ENCODE assay signal across 8 mouse cellular contexts in the genomic region with DNA sequence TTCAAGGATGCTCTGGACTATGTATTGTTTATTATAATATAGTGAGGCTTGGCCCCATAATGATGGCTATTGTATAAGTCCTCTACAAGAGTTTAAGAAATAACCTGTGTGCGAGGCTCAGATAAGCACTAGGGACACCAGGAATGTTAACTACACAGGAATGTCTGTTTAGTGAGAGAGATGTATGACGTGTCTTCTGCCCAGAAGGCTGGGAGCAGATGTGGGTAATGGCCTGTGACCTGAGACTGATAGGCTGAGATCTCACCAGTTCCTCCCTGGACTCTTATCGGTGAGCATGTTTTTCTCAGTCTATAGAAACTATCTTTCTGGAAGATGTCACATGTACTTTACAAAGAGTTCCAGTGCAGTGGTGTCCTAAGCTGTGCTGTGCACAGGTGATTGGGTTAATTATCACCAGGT. TPM values are rescaled to one million over a fixed set of nuclear protein-coding genes. Genes with fewer than 3 reads are reported as not detected.
A peak's percentile ranks its signal among the peaks of the same experiment; 100 is the strongest.
DNase-seq lines count a peak whose midpoint lies in the region; ATAC-seq and TF ChIP-seq lines count a peak whose summit lies in the region.

No protein-coding gene starts in this region.

- DNase-seq in heart, adult 8-10 months (ENCODE audit: low spot score): no peak
- peak; percentile 83 for DNase-seq in MEL (ENCODE audit: low read depth, low spot score)
- DNase-seq in thymus, postnatal 25 days: no peak
- no peak for DNase-seq in urinary bladder, postnatal 14 days (ENCODE audit: low spot score)
- no peak for DNase-seq in B cell, adult 2 months

- peak overlapping the region; percentile 88 for H3K27ac ChIP-seq in heart, embryonic 11.5 days (ENCODE audit: low read depth, low read length)
- H3K27ac ChIP-seq in MEL (ENCODE audit: control insufficient read depth, low read depth, low read length): peak overlapping the region; percentile 86
- H3K27ac ChIP-seq in forebrain, embryonic 13.5 days: peak overlapping the region; percentile 44; the same call in 1 of the 2 replicates
- peak overlapping the region; percentile 97 for H3K27ac ChIP-seq in liver, embryonic 15.5 days (replicated peaks)

- no peak for TF ChIP-seq POLR2A in MEL (IDR thresholded peaks at IDR 0.05; ENCODE audit: control insufficient read depth in 1 of 2, insufficient read depth in 1 of 2, low read depth in 1 of 2, low read length in 2 of 2, poor library complexity in 1 of 2)

- H3K4me1 ChIP-seq in heart, embryonic 11.5 days (ENCODE audit: control insufficient read depth, insufficient read depth, low read length): peaks cover 9% of the 10 kb centered on the region
- H3K4me1 ChIP-seq in MEL (ENCODE audit: control insufficient read depth in 1 of 2, insufficient read depth in 2 of 2, low read length in 2 of 2): peaks cover 8 to 19% of the 10 kb centered on the region in 2 experiments
- peaks cover 15% of the 10 kb centered on the region for H3K4me1 ChIP-seq in forebrain, embryonic 13.5 days
- peaks cover 37% of the 10 kb centered on the region for H3K4me1 ChIP-seq in liver, embryonic 15.5 days (replicated peaks)

- ATAC-seq in heart, embryonic 11.5 days (replicated peaks; ENCODE audit: insufficient number of reproducible peaks, low FRiP score, low TSS enrichment): no peak
- ATAC-seq in forebrain, embryonic 13.5 days: no peak
- peak; percentile 43 for ATAC-seq in liver, embryonic 15.5 days (ENCODE audit: insufficient read depth)

- WGBS in heart, embryonic 11.5 days (ENCODE audit: insufficient replicate concordance): 22% methylated on average over 3 of the region's 3 CpGs
- 44% methylated on average over 3 of the region's 3 CpGs for WGBS in forebrain, embryonic 13.5 days
- 17% methylated on average over 3 of the region's 3 CpGs for WGBS in liver, embryonic 15.5 days (ENCODE audit: insufficient replicate concordance)

- TF ChIP-seq EP300 in MEL (IDR thresholded peaks at IDR 0.05; ENCODE audit: low read depth in 1 of 2, low read length in 2 of 2): peak; percentile 58 to 78

- H3K9me3 ChIP-seq in heart, embryonic 11.5 days (replicated peaks; ENCODE audit: control insufficient read depth, low read length): no peaks in the 10 kb centered on the region
- no peaks in the 10 kb centered on the region for H3K9me3 ChIP-seq in MEL (replicated peaks; ENCODE audit: insufficient read depth, low read length)
- H3K9me3 ChIP-seq in forebrain, embryonic 13.5 days (replicated peaks): no peaks in the 10 kb centered on the region
- no peaks in the 10 kb centered on the region for H3K9me3 ChIP-seq in liver, embryonic 15.5 days (replicated peaks)

- peak overlapping the region; percentile 76 for H3K4me3 ChIP-seq in heart, embryonic 11.5 days (ENCODE audit: low read depth, low read length)
- H3K4me3 ChIP-seq in MEL (ENCODE audit: control insufficient read depth in 1 of 2, insufficient read depth in 1 of 2, low read depth in 2 of 2, low read length in 2 of 2): peak overlapping the region; percentile 48 to 70
- peak overlapping the region; percentile 78 for H3K4me3 ChIP-seq in forebrain, embryonic 13.5 days
- peak overlapping the region; percentile 83 for H3K4me3 ChIP-seq in liver, embryonic 15.5 days (replicated peaks)

- no peak for TF ChIP-seq CTCF in MEL (IDR thresholded peaks at IDR 0.05 in 2 of 3, conservative IDR thresholded peaks at IDR 0.05 in 1 of 3; ENCODE audit: control insufficient read depth in 1 of 3, insufficient read depth in 1 of 3, low read depth in 2 of 3, low read length in 3 of 3, poor library complexity in 1 of 3, severe bottlenecking in 1 of 3)

- H3K27me3 ChIP-seq in heart, embryonic 11.5 days (ENCODE audit: control insufficient read depth, insufficient read depth, low read length): no peaks in the 10 kb centered on the region
- no peaks in the 10 kb centered on the region for H3K27me3 ChIP-seq in MEL (ENCODE audit: control insufficient read depth in 1 of 2, insufficient read depth in 2 of 2, low read length in 2 of 2)
- no peaks in the 10 kb centered on the region for H3K27me3 ChIP-seq in forebrain, embryonic 13.5 days
- H3K27me3 ChIP-seq in liver, embryonic 15.5 days: no peaks in the 10 kb centered on the region

- peak overlapping the region; percentile 80 for H3K9ac ChIP-seq in heart, embryonic 11.5 days (ENCODE audit: low read depth, low read length)
- peak overlapping the region; percentile 79 for H3K9ac ChIP-seq in MEL (ENCODE audit: control insufficient read depth, low read depth, low read length, poor library complexity, severe bottlenecking)
- peak overlapping the region; percentile 70 for H3K9ac ChIP-seq in forebrain, embryonic 13.5 days
- peak overlapping the region; percentile 81 for H3K9ac ChIP-seq in liver, embryonic 15.5 days

- no peaks in the 10 kb centered on the region for H3K36me3 ChIP-seq in heart, embryonic 11.5 days (ENCODE audit: control insufficient read depth, insufficient read depth, low read length)
- H3K36me3 ChIP-seq in MEL (ENCODE audit: control insufficient read depth in 1 of 2, insufficient read depth in 2 of 2, low read length in 2 of 2): peaks cover 2 to 30% of the 10 kb centered on the region in 2 experiments
- no peaks in the 10 kb centered on the region for H3K36me3 ChIP-seq in forebrain, embryonic 13.5 days (ENCODE audit: poor library complexity, severe bottlenecking)
- H3K36me3 ChIP-seq in liver, embryonic 15.5 days (replicated peaks): no peaks in the 10 kb centered on the region

- peak overlapping the region; percentile 91 for H3K4me2 ChIP-seq in heart, embryonic 11.5 days
- peak overlapping the region; percentile 70 for H3K4me2 ChIP-seq in forebrain, embryonic 13.5 days
- H3K4me2 ChIP-seq in liver, embryonic 15.5 days: peak overlapping the region; percentile 91

- TF ChIP-seq RAD21 in MEL (IDR thresholded peaks at IDR 0.05; ENCODE audit: low read depth, low read length): no peak

- H3K79me2 ChIP-seq in MEL (ENCODE audit: control insufficient read depth, insufficient read depth, low read length, poor library complexity): peaks cover 8% of the 10 kb centered on the region

TF ChIP-seq in MEL, 35 proteins besides CTCF, POLR2A, EP300 and RAD21 (continues in another document):
- TF ChIP-seq RCOR1 (IDR thresholded peaks at IDR 0.05; ENCODE audit: low read depth, low read length) (peak; percentile 47), JUND (IDR thresholded peaks at IDR 0.05; ENCODE audit: low read depth, low read length) (peak; percentile 13; the same call in 1 of the 2 replicates), GATA1 (IDR thresholded peaks at IDR 0.05; ENCODE audit: low read depth, low read length) (peak; percentile 83), MAX (IDR thresholded peaks at IDR 0.05; ENCODE audit: low read length) (peak; percentile 87), TCF12 (IDR thresholded peaks at IDR 0.05; ENCODE audit: low read depth, low read length) (peak; percentile 70), BHLHE40 (IDR thresholded peaks at IDR 0.05; ENCODE audit: borderline replicate concordance, low read depth, low read length) (no peak), USF1 (IDR thresholded peaks at IDR 0.05; ENCODE audit: low read depth, low read length) (peak; percentile 55; the same call in 1 of the 2 replicates), SIN3A (IDR thresholded peaks at IDR 0.05; ENCODE audit: low read length) (peak; percentile 73), MXI1 (IDR thresholded peaks at IDR 0.05; ENCODE audit: low read depth, low read length) (peak; percentile 93), TBP (IDR thresholded peaks at IDR 0.05; ENCODE audit: low read depth, low read length) (peak; percentile 61; the same call in 1 of the 2 replicates), MYC (IDR thresholded peaks at IDR 0.05; ENCODE audit: low read depth, low read length) (peak; percentile 83; the same call in 1 of the 2 replicates), ELF1 (IDR thresholded peaks at IDR 0.05; ENCODE audit: low read depth, low read length) (no peak)

RNA-seq across cellular contexts. Expression of gene Abi3, which starts 17.8 kb away (rescaled TPM):
- polyA plus RNA-seq in heart, embryonic 11.5 days (2014; fragmentation: Nextera tagmentation; extraction: Ambion mirVana): 11.5 and 21.1 TPM in 2 replicates
- total RNA-seq in heart, adult 8-10 months (2022): 10 to 100 TPM in 1 of 4 experiments, 1 to 10 TPM in 3; 7.3 to 10.8 (median 8.8) TPM
- total RNA-seq in MEL (2012; rRNA removed): 3.2 and 3.3 TPM in 2 replicates
- 10 to 100 TPM in 1 of 2 experiments, not detected in 1; 15.4 TPM for polyA plus RNA-seq in MEL (2012; ENCODE audit: insufficient read depth in 1 of 2, insufficient read length in 2 of 2, low read depth in 1 of 2, low replicate concordance in 2 of 2, missing spikeins in 1 of 2)
- 0.96 and 1.5 TPM in 2 replicates for polyA plus RNA-seq in forebrain, embryonic 13.5 days (2015; fragmentation: Nextera tagmentation; extraction: Ambion mirVana)
- 6.9 and 7.0 TPM in 2 replicates for polyA plus RNA-seq in liver, embryonic 15.5 days (2015; fragmentation: Nextera tagmentation; extraction: Ambion mirVana)

RNA-seq across cellular contexts. Expression of gene Gngt2, which starts 23.1 kb away (rescaled TPM):
- polyA plus RNA-seq in heart, embryonic 11.5 days (2014; fragmentation: Nextera tagmentation; extraction: Ambion mirVana): 43.1 and 44.6 TPM in 2 replicates
- 10 to 100 TPM; 11.6 to 19.0 (median 15.7) TPM for total RNA-seq in heart, adult 8-10 months (2022)
- 23.5 and 24.0 TPM in 2 replicates for total RNA-seq in MEL (2012; rRNA removed)
- polyA plus RNA-seq in MEL (2012; ENCODE audit: insufficient read depth in 1 of 2, insufficient read length in 2 of 2, low read depth in 1 of 2, low replicate concordance in 2 of 2, missing spikeins in 1 of 2): 10 to 100 TPM in 1 of 2 experiments, not detected in 1; 25.9 TPM
- polyA plus RNA-seq in forebrain, embryonic 13.5 days (2015; fragmentation: Nextera tagmentation; extraction: Ambion mirVana): 1.4 and 2.8 TPM in 2 replicates
- 20.1 and 22.1 TPM in 2 replicates for polyA plus RNA-seq in liver, embryonic 15.5 days (2015; fragmentation: Nextera tagmentation; extraction: Ambion mirVana)

RNA-seq across cellular contexts. Expression of gene Phospho1, which starts 35.8 kb away (rescaled TPM):
- 1.1 TPM in 1 of 2 replicates, not detected in the other for polyA plus RNA-seq in heart, embryonic 11.5 days (2014; fragmentation: Nextera tagmentation; extraction: Ambion mirVana)
- 100 to 1,000 TPM; 171 to 185 (median 175) TPM for total RNA-seq in heart, adult 8-10 months (2022)
- total RNA-seq in MEL (2012; rRNA removed): 15.4 and 17.7 TPM in 2 replicates
- polyA plus RNA-seq in MEL (2012; ENCODE audit: insufficient read depth in 1 of 2, insufficient read length in 2 of 2, low read depth in 1 of 2, low replicate concordance in 2 of 2, missing spikeins in 1 of 2): 10 to 100 TPM in 1 of 2 experiments, not detected in 1; 76.0 TPM
- polyA plus RNA-seq in forebrain, embryonic 13.5 days (2015; fragmentation: Nextera tagmentation; extraction: Ambion mirVana): not detected in 2 replicates
- 6.4 and 7.1 TPM in 2 replicates for polyA plus RNA-seq in liver, embryonic 15.5 days (2015; fragmentation: Nextera tagmentation; extraction: Ambion mirVana)

RNA-seq across cellular contexts. Expression of gene B4galnt2, which starts 54.6 kb away (rescaled TPM):
- polyA plus RNA-seq in heart, embryonic 11.5 days (2014; fragmentation: Nextera tagmentation; extraction: Ambion mirVana): 0.11 TPM in 1 of 2 replicates, not detected in the other
- not detected for total RNA-seq in heart, adult 8-10 months (2022)
- 0.15 and 0.16 TPM in 2 replicates for total RNA-seq in MEL (2012; rRNA removed)
- polyA plus RNA-seq in MEL (2012; ENCODE audit: insufficient read depth in 1 of 2, insufficient read length in 2 of 2, low read depth in 1 of 2, low replicate concordance in 2 of 2, missing spikeins in 1 of 2): 1 to 10 TPM in 1 of 2 experiments, not detected in 1; 4.5 TPM
- not detected in 2 replicates for polyA plus RNA-seq in forebrain, embryonic 13.5 days (2015; fragmentation: Nextera tagmentation; extraction: Ambion mirVana)
- polyA plus RNA-seq in liver, embryonic 15.5 days (2015; fragmentation: Nextera tagmentation; extraction: Ambion mirVana): 0.17 and 0.20 TPM in 2 replicates

Comparison
In these comparisons a context has a peak if more than half of its experiments do, and no peak if none do; other contexts are left out.
1. H3K27ac ChIP-seq: peak in every context shown above with its lines; median percentile 97 in liver, embryonic 15.5 days; 88 in heart, embryonic 11.5 days; 86 in MEL; 44 in forebrain, embryonic 13.5 days.